Mouse (Mus musculus) lung, postnatal 0 days (tissue): Measurements from ENCODE around the gene Snta1. TPM values are rescaled to one million over a fixed set of nuclear protein-coding genes. Genes with fewer than 3 reads are reported as not detected.

ENCODE experiments used
- ATAC-seq: fragments of 200-750 bp; cut with Nextera tagmentation; 2 replicates; pipeline ENCODE4 v1.8.0; 2017; ENCODE audit warnings: moderate library complexity
- DNase-seq: peaks from one replicate; pipeline ENCODE4 v3.0.0-alpha.2; 2016; ENCODE audit warnings: low spot score
- H3K27ac ChIP-seq: fragments of 300-500 bp; sonication (generic); 2 replicates; pipeline ENCODE4 v1.5.1; 2014; ENCODE audit warnings: antibody characterized with exemption, mild to moderate bottlenecking, low read length, mixed read lengths
- H3K27me3 ChIP-seq: fragments of 300-500 bp; sonication (generic); replicated peaks from 2 replicates; pipeline ENCODE4 v1.6.1; 2014; ENCODE audit warnings: low read length, mixed read lengths; ENCODE audit not compliant: insufficient read depth
- H3K36me3 ChIP-seq: fragments of 300-500 bp; sonication (generic); 2 replicates; pipeline ENCODE4 v1.6.1; 2014; ENCODE audit warnings: low read length, mixed read lengths; ENCODE audit not compliant: insufficient read depth
- H3K4me1 ChIP-seq: fragments of 300-500 bp; sonication (generic); 2 replicates; pipeline ENCODE4 v1.6.1; 2014; ENCODE audit warnings: antibody characterized with exemption, low read depth, low read length, mixed read lengths; ENCODE audit not compliant: insufficient read depth
- H3K4me2 ChIP-seq: fragments of 300-500 bp; sonication (generic); replicated peaks from 2 replicates; pipeline ENCODE4 v1.6.1; 2014; ENCODE audit warnings: low read depth, mild to moderate bottlenecking, low read length, moderate library complexity, mixed read lengths
- H3K4me3 ChIP-seq: fragments of 300-500 bp; sonication (generic); 2 replicates; pipeline ENCODE4 v1.5.1; 2014; ENCODE audit warnings: low read depth, low read length
- H3K9ac ChIP-seq: fragments of 300-500 bp; sonication (generic); replicated peaks from 2 replicates; pipeline ENCODE4 v1.6.1; 2014; ENCODE audit warnings: low read depth, mild to moderate bottlenecking
- H3K9me3 ChIP-seq: fragments of 300-500 bp; sonication (generic); 2 replicates; pipeline ENCODE4 v1.6.1; 2016; ENCODE audit warnings: low read length, mixed read lengths
- CTCF ChIP-seq: IDR thresholded peaks from 2 replicates; pipeline ENCODE4 v1.5.1; 2016; ENCODE audit warnings: antibody characterized with exemption, mild to moderate bottlenecking
- EP300 ChIP-seq: IDR thresholded peaks from 2 replicates; pipeline ENCODE4 v1.6.1; 2016; ENCODE audit warnings: antibody characterized with exemption, mild to moderate bottlenecking, control low read depth
- WGBS: fragments of 180-500 bp; shearing (Covaris S2); extraction: QIAGEN DNeasy Blood & Tissue Kit; methylation state at CpG from one replicate; pipeline ENCODE4 v1.1.7; 2014; 5-methylcytosine and 5-hydroxymethylcytosine counted together
- polyA plus RNA-seq: library from polyadenylated mRNA; unstranded; fragments of >200 nt; fragmentation: Nextera tagmentation; extraction: Ambion mirVana; gene quantifications from 2 replicates; pipeline ENCODE4 v1.2.1, GENCODE M21; 2015

Snta1 gene
- polyA plus RNA-seq, 1 experiment from 2014 or later, result 8.0 TPM

- Histone ChIP-seq H3K27me3 (no peaks in the 10 kb centered on the region), H3K9ac (no peak overlapping the region), H3K9me3 (no peaks in the 10 kb centered on the region), H3K4me1 (no peaks in the 10 kb centered on the region), H3K4me2 (no peak overlapping the region), H3K36me3 (no peaks in the 10 kb centered on the region), H3K27ac (no peak overlapping the region), H3K4me3 (no peak overlapping the region)
- WGBS, result 83% methylated on average over 7 of the region's 7 CpGs
- no peak for ATAC-seq
- TF ChIP-seq CTCF (no peak), EP300 (no peak)
- DNase-seq, result no peak
Measured at GRCm38 (mm10) chr2:154379103-154379502, 28.8 kb downstream of the Snta1 start.

GRCm38 (mm10) chr2:154374807-154375601 lies 32.9 kb downstream of the Snta1 start:
- ATAC-seq, result peak; percentile 18; the same call in 1 of the 2 replicates
- 76% methylated on average over 6 of the region's 6 CpGs for WGBS
- H3K9ac ChIP-seq, result no peak overlapping the region
- no peak overlapping the region for H3K4me3 ChIP-seq
- DNase-seq, result peak; percentile 27
- H3K4me1 ChIP-seq, result no peaks in the 10 kb centered on the region
- H3K27me3 ChIP-seq, result no peaks in the 10 kb centered on the region
- H3K27ac ChIP-seq, result no peak overlapping the region
- no peaks in the 10 kb centered on the region for H3K36me3 ChIP-seq
- H3K9me3 ChIP-seq, result no peaks in the 10 kb centered on the region
- no peak overlapping the region for H3K4me2 ChIP-seq
- no peak for TF ChIP-seq EP300
- TF ChIP-seq CTCF, result no peak

- no peak overlapping the region for H3K9ac ChIP-seq
- no peak overlapping the region for H3K27ac ChIP-seq
- H3K9me3 ChIP-seq, result no peaks in the 10 kb centered on the region
- H3K4me2 ChIP-seq, result no peak overlapping the region
- H3K27me3 ChIP-seq, result no peaks in the 10 kb centered on the region
- peak; percentile 74 for DNase-seq
- no peak overlapping the region for H3K4me3 ChIP-seq
- TF ChIP-seq CTCF (peak; percentile 71), EP300 (no peak)
- no peaks in the 10 kb centered on the region for H3K36me3 ChIP-seq
- WGBS, result 56% methylated on average over 6 of the region's 6 CpGs
- H3K4me1 ChIP-seq, result no peaks in the 10 kb centered on the region
- no peak for ATAC-seq
Measured at GRCm38 (mm10) chr2:154373961-154374632, 33.8 kb downstream of the Snta1 start.

- Histone ChIP-seq H3K27ac (peak within 1 kb of the TSS; percentile 84), H3K27me3 (no peaks in the 10 kb centered on the region), H3K9me3 (no peaks in the 10 kb centered on the region), H3K36me3 (no peaks in the 10 kb centered on the region), H3K4me3 (peak within 1 kb of the TSS; percentile 61), H3K4me2 (peak within 1 kb of the TSS; percentile 64), H3K4me1 (no peaks in the 10 kb centered on the region), H3K9ac (peak within 1 kb of the TSS; percentile 76)
- TF ChIP-seq CTCF (no peak; the same call in 1 of the 2 replicates), EP300 (no peak)
- peak; percentile 16 for ATAC-seq
- no peak for DNase-seq
- WGBS, result 13% methylated on average over 9 of the region's 9 CpGs
Measured at GRCm38 (mm10) chr2:154372842-154373500, 34.9 kb downstream of the Snta1 start, which contains the start of gene Cdk5rap1. Gene Cdk5rap1 (minus strand): TSS chr2:154373010.

GRCm38 (mm10) chr2:154372151-154372829 lies 35.6 kb downstream of the Snta1 start:
- no peak for TF ChIP-seq EP300
- TF ChIP-seq CTCF, result peak; percentile 30
- DNase-seq (peak; percentile 94), ATAC-seq (peak; percentile 92)
- Histone ChIP-seq H3K9ac (peak overlapping the region; percentile 76), H3K36me3 (no peaks in the 10 kb centered on the region), H3K4me2 (peak overlapping the region; percentile 64), H3K27me3 (no peaks in the 10 kb centered on the region), H3K9me3 (no peaks in the 10 kb centered on the region), H3K4me3 (peak overlapping the region; percentile 61), H3K27ac (peak overlapping the region; percentile 84), H3K4me1 (no peaks in the 10 kb centered on the region)
- under 1% methylated on average over 42 of the region's 42 CpGs for WGBS
